Comparison of ENCODE assay signal across 14 mouse cellular contexts in the genomic region with DNA sequence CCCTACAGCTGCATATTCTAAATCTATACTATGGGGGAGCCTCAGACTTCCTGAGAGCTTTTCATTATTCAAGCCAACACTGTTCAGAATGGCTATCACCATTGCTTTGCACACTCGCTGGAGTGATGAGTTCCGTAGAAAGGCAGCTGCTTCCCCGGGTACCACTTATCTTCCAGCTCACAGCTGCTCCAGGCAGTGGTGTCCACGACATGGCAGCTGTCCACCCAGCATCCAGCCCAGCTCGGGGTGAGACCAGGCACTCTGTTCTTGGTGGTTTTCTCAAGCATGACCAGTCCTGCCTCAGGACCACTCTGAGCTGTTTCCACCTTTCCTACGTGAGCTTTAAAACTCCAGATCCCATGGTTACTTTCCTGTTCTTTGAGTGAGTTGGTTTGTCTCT.
"Had no signal": no experiment of that assay in that cellular context is flagged by ENCODE, and none has a peak within 500 bp of the region (broad histone marks: within the 10 kb centered on the region; RNA-seq: fewer than 3 reads in every experiment).

No protein-coding gene starts in this region.

- ATAC-seq: lung, postnatal 0 days; midbrain, embryonic 15.5 days had no signal

- H3K4me3 ChIP-seq: kidney, embryonic 15.5 days; midbrain, embryonic 15.5 days; neural tube, embryonic 13.5 days had no signal

- H3K27me3 ChIP-seq: kidney, embryonic 15.5 days; midbrain, embryonic 15.5 days; neural tube, embryonic 13.5 days had no signal

- H3K4me1 ChIP-seq: midbrain, embryonic 15.5 days; neural tube, embryonic 13.5 days had no signal

- H3K4me2 ChIP-seq: kidney, embryonic 15.5 days; midbrain, embryonic 15.5 days; neural tube, embryonic 13.5 days had no signal

- DNase-seq: kidney, adult 2 months; kidney, postnatal 14 days; liver; lung, adult 18-20 months; lung, postnatal 4 days; retina, postnatal 1 day; right cerebral cortex, postnatal 4 days; spleen, adult 18-20 months; thymus, postnatal 4 days had no signal

- H3K9ac ChIP-seq: kidney, embryonic 15.5 days; liver, embryonic 14.5 days; midbrain, embryonic 15.5 days; neural tube, embryonic 13.5 days had no signal

- H3K9me3 ChIP-seq: kidney, embryonic 15.5 days; midbrain, embryonic 15.5 days; neural tube, embryonic 13.5 days had no signal

- H3K27ac ChIP-seq: kidney, embryonic 15.5 days; liver, embryonic 14.5 days; midbrain, embryonic 15.5 days; neural tube, embryonic 13.5 days had no signal

- H3K36me3 ChIP-seq: kidney, embryonic 15.5 days; midbrain, embryonic 15.5 days; neural tube, embryonic 13.5 days had no signal
